18 mouse cellular contexts compared by ENCODE assay signal in the genomic region with DNA sequence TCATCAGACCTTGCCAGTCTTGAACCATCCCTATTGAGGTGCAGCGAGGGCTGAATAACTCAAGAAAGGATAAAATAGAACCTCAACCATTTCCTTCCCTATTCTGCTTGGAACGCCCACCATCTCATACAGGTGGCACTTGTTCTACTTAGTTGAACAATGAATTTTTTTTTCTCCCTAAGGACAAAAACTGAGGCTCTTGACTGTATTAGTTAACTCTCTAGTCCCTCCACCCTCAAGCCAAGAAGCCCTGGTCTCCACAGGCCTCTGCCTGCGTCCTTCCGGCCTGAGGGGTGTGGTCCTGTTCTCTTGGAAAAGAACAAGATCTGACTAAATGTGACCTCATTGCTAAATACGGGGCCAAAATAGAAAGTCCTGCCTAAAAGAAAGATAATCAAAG. TPM values are rescaled to one million over a fixed set of nuclear protein-coding genes. Genes with fewer than 3 reads are reported as not detected.
DNase-seq lines count a peak whose midpoint lies in the region; ATAC-seq and TF ChIP-seq lines count a peak whose summit lies in the region.
"Had no signal": no experiment of that assay in that cellular context is flagged by ENCODE, and none has a peak within 500 bp of the region (broad histone marks: within the 10 kb centered on the region; RNA-seq: fewer than 3 reads in every experiment).

No protein-coding gene starts in this region.

- peaks cover 1% of the 10 kb centered on the region; the same call in 1 of the 2 replicates for H3K79me2 ChIP-seq in heart, adult 2 months (replicated peaks; ENCODE audit: control insufficient read depth, insufficient read depth, low read length)

- H3K4me2 ChIP-seq in forebrain, embryonic 11.5 days (ENCODE audit: low read depth, low read length, severe bottlenecking): no peak overlapping the region
- H3K4me2 ChIP-seq: embryonic facial prominence, embryonic 15.5 days; forebrain, embryonic 13.5 days; limb, embryonic 15.5 days; neural tube, embryonic 15.5 days; stomach, embryonic 15.5 days had no signal

- TF ChIP-seq EP300 in heart, adult 2 months (IDR thresholded peaks at IDR 0.05; ENCODE audit: insufficient read depth, low read depth, low read length): no peak

- no peak for TF ChIP-seq CTCF in heart, adult 2 months (IDR thresholded peaks at IDR 0.05)

- H3K9ac ChIP-seq in heart, adult 2 months (ENCODE audit: low read depth, low read length): no peak overlapping the region
- no peak overlapping the region for H3K9ac ChIP-seq in forebrain, embryonic 11.5 days (ENCODE audit: low read length)
- H3K9ac ChIP-seq: embryonic facial prominence, embryonic 15.5 days; forebrain, embryonic 13.5 days; limb, embryonic 15.5 days; neural tube, embryonic 15.5 days; stomach, embryonic 15.5 days had no signal

- no peak overlapping the region for H3K4me3 ChIP-seq in heart, adult 2 months
- no peak overlapping the region for H3K4me3 ChIP-seq in heart, embryonic 10.5 days
- no peak overlapping the region for H3K4me3 ChIP-seq in forebrain, embryonic 11.5 days (ENCODE audit: low read depth, low read length)
- H3K4me3 ChIP-seq in limb, embryonic 10.5 days: no peak overlapping the region
- H3K4me3 ChIP-seq: embryonic facial prominence, embryonic 15.5 days; forebrain, embryonic 13.5 days; limb, embryonic 15.5 days; neural tube, embryonic 15.5 days; stomach, embryonic 15.5 days had no signal

- DNase-seq in heart, adult 2 months: peak; percentile 38 to 65
- no peak for DNase-seq in heart, embryonic 10.5 days (ENCODE audit: low spot score)
- DNase-seq in B cell, adult 2 months: peak; percentile 56 to 57
- peak; percentile 40 for DNase-seq in gastrocnemius, postnatal 14 days
- DNase-seq in lung, postnatal 14 days: peak; percentile 28
- no peak for DNase-seq in forebrain, embryonic 11.5 days (ENCODE audit: low spot score)
- no peak for DNase-seq in limb, embryonic 10.5 days (ENCODE audit: low spot score)
- DNase-seq in adrenal gland, postnatal 4 days (ENCODE audit: low spot score in 2 of 2): no peak
- DNase-seq: adrenal gland, postnatal 25 days; kidney, adult 8-10 months; thymus, postnatal 4 days had no signal

- intact Hi-C loops in heart, adult 2 months (cut with DNase I): no loop called here
- intact Hi-C loops in gastrocnemius, postnatal 14 days (cut with DNase I; ENCODE audit: low total_unique reads): no loop called here

- TF ChIP-seq POLR2A in heart, adult 2 months (IDR thresholded peaks at IDR 0.05; ENCODE audit: insufficient read depth, low read depth, low read length): no peak

- 65% methylated on average over 5 of the region's 5 CpGs for WGBS in heart, adult 2 months
- 78% methylated on average over 5 of the region's 5 CpGs for WGBS in heart, embryonic 10.5 days
- 94% methylated on average over 5 of the region's 5 CpGs for WGBS in forebrain, embryonic 11.5 days
- WGBS in limb, embryonic 10.5 days: 92% methylated on average over 5 of the region's 5 CpGs

- peak overlapping the region; percentile 23 for H3K27ac ChIP-seq in heart, adult 2 months
- no peak overlapping the region for H3K27ac ChIP-seq in heart, embryonic 10.5 days
- H3K27ac ChIP-seq in forebrain, embryonic 11.5 days (ENCODE audit: low read depth, low read length): no peak overlapping the region
- no peak overlapping the region for H3K27ac ChIP-seq in limb, embryonic 10.5 days
- H3K27ac ChIP-seq: embryonic facial prominence, embryonic 15.5 days; forebrain, embryonic 13.5 days; limb, embryonic 15.5 days; macrophage; neural tube, embryonic 15.5 days; stomach, embryonic 15.5 days had no signal

- H3K36me3 ChIP-seq in heart, adult 2 months (ENCODE audit: control insufficient read depth, insufficient read depth, low read length): no peaks in the 10 kb centered on the region
- no peaks in the 10 kb centered on the region for H3K36me3 ChIP-seq in heart, embryonic 10.5 days
- no peaks in the 10 kb centered on the region for H3K36me3 ChIP-seq in forebrain, embryonic 11.5 days (ENCODE audit: control insufficient read depth, insufficient read depth, low read length)
- H3K36me3 ChIP-seq in limb, embryonic 10.5 days: no peaks in the 10 kb centered on the region
- H3K36me3 ChIP-seq: embryonic facial prominence, embryonic 15.5 days; G1E; limb, embryonic 15.5 days; neural tube, embryonic 15.5 days; stomach, embryonic 15.5 days had no signal

- H3K27me3 ChIP-seq in heart, adult 2 months (ENCODE audit: control insufficient read depth, insufficient read depth, low read length): no peaks in the 10 kb centered on the region
- no peaks in the 10 kb centered on the region for H3K27me3 ChIP-seq in heart, embryonic 10.5 days (ENCODE audit: insufficient read depth, poor library complexity, severe bottlenecking)
- no peaks in the 10 kb centered on the region for H3K27me3 ChIP-seq in forebrain, embryonic 11.5 days (ENCODE audit: control insufficient read depth, insufficient read depth, low read length)
- no peaks in the 10 kb centered on the region for H3K27me3 ChIP-seq in limb, embryonic 10.5 days (ENCODE audit: low read depth, poor library complexity, severe bottlenecking)
- H3K27me3 ChIP-seq: embryonic facial prominence, embryonic 15.5 days; forebrain, embryonic 13.5 days; limb, embryonic 15.5 days; neural tube, embryonic 15.5 days; stomach, embryonic 15.5 days had no signal

- no peak for ATAC-seq in forebrain, embryonic 11.5 days (replicated peaks; ENCODE audit: low FRiP score)
- ATAC-seq: forebrain, embryonic 13.5 days had no signal

- H3K9me3 ChIP-seq in heart, embryonic 10.5 days: no peaks in the 10 kb centered on the region
- H3K9me3 ChIP-seq in forebrain, embryonic 11.5 days (ENCODE audit: control insufficient read depth, low read length): no peaks in the 10 kb centered on the region
- H3K9me3 ChIP-seq in limb, embryonic 10.5 days (replicated peaks): no peaks in the 10 kb centered on the region
- H3K9me3 ChIP-seq: embryonic facial prominence, embryonic 15.5 days; forebrain, embryonic 13.5 days; G1E; limb, embryonic 15.5 days; neural tube, embryonic 15.5 days; stomach, embryonic 15.5 days had no signal

- H3K4me1 ChIP-seq in heart, adult 2 months (ENCODE audit: control insufficient read depth, insufficient read depth, low read length): peaks cover 4% of the 10 kb centered on the region; the same call in 1 of the 2 replicates
- H3K4me1 ChIP-seq in heart, embryonic 10.5 days: peaks cover 7% of the 10 kb centered on the region; the same call in 1 of the 2 replicates
- peaks cover under 1% of the 10 kb centered on the region; the same call in 1 of the 2 replicates for H3K4me1 ChIP-seq in forebrain, embryonic 11.5 days (replicated peaks; ENCODE audit: control insufficient read depth, insufficient read depth, low read length)
- no peaks in the 10 kb centered on the region; the same call in 1 of the 2 replicates for H3K4me1 ChIP-seq in limb, embryonic 10.5 days
- H3K4me1 ChIP-seq: limb, embryonic 15.5 days had no signal

RNA-seq across cellular contexts. Expression of a gene that starts 48.4 kb away (rescaled TPM):
- total RNA-seq in heart, adult 2 months (2021): 10 to 100 TPM in 1 of 2 experiments, 1 to 10 TPM in 1; 7.4 to 10.5 TPM
- polyA plus RNA-seq in heart, adult 2 months (2012; rRNA removed): 3.7 and 4.8 TPM in 2 replicates
- 1.1 and 2.4 TPM in 2 replicates for polyA plus RNA-seq in heart, embryonic 10.5 days (2016; fragmentation: Nextera tagmentation; extraction: Ambion mirVana)
- total RNA-seq in gastrocnemius, postnatal 14 days (2021): 1 to 10 TPM; 6.5 to 6.6 TPM
- polyA plus RNA-seq in forebrain, embryonic 11.5 days (2014; fragmentation: Nextera tagmentation; extraction: Ambion mirVana): 2.5 and 2.9 TPM in 2 replicates
- polyA plus RNA-seq in limb, embryonic 10.5 days (2016; fragmentation: Nextera tagmentation; extraction: Ambion mirVana): 1.0 and 1.3 TPM in 2 replicates
- total RNA-seq in adrenal gland, postnatal 4 days (2021): 10 to 100 TPM; 31.3 to 32.4 TPM

Comparison
In these comparisons a context has a peak if more than half of its experiments do, and no peak if none do; other contexts are left out.
1. DNase-seq: peak in heart, adult 2 months (2 of 2), B cell, adult 2 months (2 of 2), gastrocnemius, postnatal 14 days (single experiment) and lung, postnatal 14 days (single experiment); none in heart, embryonic 10.5 days (single experiment), forebrain, embryonic 11.5 days (single experiment), limb, embryonic 10.5 days (single experiment) and adrenal gland, postnatal 4 days (0 of 2).